Mouse (Mus musculus) ES-Bruce4 (cell line): ENCODE measurements at regions not wholly inside any gene's neighbourhood (a gene's known extent, or its start where the extent isn't known, plus 50 kb on each side); places are given as distances from the start of the nearest gene placed in this dataset.

Source experiments
- CTCF ChIP-seq: IDR thresholded peaks from one replicate; pipeline ENCODE4 v1.8.1; 2011; ENCODE audit warnings: low read depth, low read length
- EP300 ChIP-seq: IDR thresholded peaks from 2 replicates; pipeline ENCODE4 v1.6.1; 2011; ENCODE audit warnings: low read depth, low read length; ENCODE audit not compliant: insufficient read depth
- POLR2A ChIP-seq: IDR thresholded peaks from one replicate; pipeline ENCODE4 v1.8.1; 2011; ENCODE audit warnings: low read length; ENCODE audit not compliant: insufficient read depth

DNA sequence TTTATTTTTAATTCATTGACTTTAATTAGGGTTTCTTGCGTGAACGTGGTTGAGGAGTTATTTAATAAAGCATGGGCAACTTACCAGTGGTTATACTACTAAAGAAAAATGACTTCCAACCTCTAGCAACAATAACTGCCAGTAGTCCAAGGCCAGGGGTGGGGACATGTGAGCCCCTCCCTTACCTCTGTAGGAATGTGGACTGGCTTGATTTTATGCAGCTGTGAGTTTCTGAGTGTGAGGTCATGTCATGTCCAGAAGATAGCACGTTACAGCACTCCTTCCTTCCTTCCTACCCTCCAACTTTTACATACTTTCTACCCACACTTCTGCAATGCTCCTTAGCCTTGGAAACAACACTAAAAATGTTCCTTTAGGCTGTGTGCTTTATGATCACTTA lies 63.6 kb upstream of the Cd93 start:
- TF ChIP-seq CTCF (no peak), EP300 (no peak), POLR2A (no peak)
